Mouse (Mus musculus) heart, embryonic 15.5 days (tissue): ENCODE data around the gene Adra2b. TPM values are rescaled to one million over a fixed set of nuclear protein-coding genes. Genes with fewer than 3 reads are reported as not detected.
A peak's percentile ranks its signal among the peaks of the same experiment; 100 is the strongest.

ENCODE experiments used
- ATAC-seq: fragments of 200-750 bp; cut with Nextera tagmentation; replicated peaks from 2 replicates; pipeline ENCODE4 v1.8.0; 2017; ENCODE audit warnings: low read depth, moderate TSS enrichment; ENCODE audit not compliant: insufficient number of reproducible peaks, insufficient read depth, low FRiP score
- H3K27ac ChIP-seq: fragments of 300-500 bp; sonication (generic); 2 replicates; pipeline ENCODE4 v1.5.1; 2015; ENCODE audit warnings: mild to moderate bottlenecking, inconsistent platforms
- H3K27me3 ChIP-seq: fragments of 300-500 bp; sonication (generic); 2 replicates; pipeline ENCODE4 v1.6.1; 2015; ENCODE audit warnings: inconsistent platforms
- H3K36me3 ChIP-seq: fragments of 300-500 bp; sonication (generic); 2 replicates; pipeline ENCODE4 v1.6.1; 2015; ENCODE audit warnings: mild to moderate bottlenecking, inconsistent platforms
- H3K4me1 ChIP-seq: fragments of 300-500 bp; sonication (generic); replicated peaks from 2 replicates; pipeline ENCODE4 v1.6.1; 2015; ENCODE audit warnings: inconsistent platforms
- H3K4me2 ChIP-seq: fragments of 300-500 bp; sonication (generic); 2 replicates; pipeline ENCODE4 v1.6.1; 2015; ENCODE audit warnings: inconsistent platforms, mild to moderate bottlenecking, moderate library complexity
- H3K4me3 ChIP-seq: fragments of 300-500 bp; sonication (generic); 2 replicates; pipeline ENCODE4 v1.5.1; 2015; ENCODE audit warnings: mild to moderate bottlenecking, inconsistent platforms
- H3K9ac ChIP-seq: fragments of 300-500 bp; sonication (generic); 2 replicates; pipeline ENCODE4 v1.6.1; 2015; ENCODE audit warnings: mild to moderate bottlenecking, inconsistent platforms
- H3K9me3 ChIP-seq: fragments of 300-500 bp; sonication (generic); replicated peaks from 2 replicates; pipeline ENCODE4 v1.6.1; 2016; ENCODE audit warnings: inconsistent platforms
- WGBS: fragments of 180-500 bp; shearing (Covaris S2); methylation state at CpG from one replicate; pipeline ENCODE4 v1.1.7; 2015; ENCODE audit warnings: mixed read lengths; 5-methylcytosine and 5-hydroxymethylcytosine counted together
- polyA plus RNA-seq: library from polyadenylated mRNA; unstranded; fragments of >200 nt; fragmentation: Nextera tagmentation; extraction: Ambion mirVana; gene quantifications from 2 replicates; pipeline ENCODE4 v1.2.1, GENCODE M21; 2015

Adra2b gene
- 1.1 and 1.3 TPM in 2 replicates for polyA plus RNA-seq

DNA sequence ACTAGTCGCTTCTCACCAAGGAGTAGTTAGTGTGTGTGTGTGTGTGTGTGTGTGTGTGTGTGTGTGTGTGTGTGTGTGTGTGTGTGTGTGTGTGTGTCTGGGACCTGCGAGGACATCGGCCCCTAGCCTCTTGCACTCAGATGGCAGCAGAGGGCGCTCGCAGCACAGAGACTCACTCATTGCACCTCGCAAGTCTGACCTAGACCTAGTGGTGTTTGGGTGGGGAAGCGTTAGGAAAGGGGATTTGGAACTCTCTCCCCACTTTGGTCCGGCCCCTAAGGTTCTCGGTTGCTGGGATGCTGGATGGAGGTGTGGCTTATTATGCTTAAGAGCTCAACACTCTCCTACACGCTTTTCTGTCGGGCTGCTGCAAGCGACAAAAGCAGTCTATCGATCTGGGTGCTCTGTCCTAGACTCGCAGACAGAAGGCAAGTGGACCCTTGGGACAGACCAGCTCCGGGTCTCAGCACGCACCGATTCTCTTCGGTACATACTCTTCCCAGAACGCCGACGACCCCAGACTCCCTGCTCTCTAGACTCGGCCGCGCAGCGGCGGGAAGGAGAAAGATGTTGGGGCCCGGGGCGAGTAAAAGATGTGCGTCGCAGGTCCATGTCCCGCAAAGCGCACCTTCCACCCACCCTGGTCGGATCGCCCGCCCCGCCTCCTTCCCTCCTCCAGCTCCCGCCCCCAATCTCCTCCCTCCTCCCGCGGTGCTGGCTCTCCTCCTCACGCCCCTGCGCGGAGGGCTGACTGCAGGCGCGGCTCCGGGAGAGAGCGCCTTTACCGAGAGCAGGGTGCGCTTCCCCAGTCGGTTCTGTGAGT lies at the start of gene Adra2b:
TSS of gene Adra2b (plus strand) at position 750 of the 823 bp plus-strand sequence.
- H3K9ac ChIP-seq, result peak within 1 kb of the TSS; percentile 41
- H3K4me3 ChIP-seq, result peak within 1 kb of the TSS; percentile 49
- no peaks in the 10 kb centered on the region for H3K36me3 ChIP-seq
- H3K4me1 ChIP-seq, result peaks cover 17% of the 10 kb centered on the region
- peak; percentile 80 for ATAC-seq
- H3K4me2 ChIP-seq, result peak within 1 kb of the TSS; percentile 82
- H3K9me3 ChIP-seq, result no peaks in the 10 kb centered on the region
- peaks cover 83% of the 10 kb centered on the region for H3K27me3 ChIP-seq
- H3K27ac ChIP-seq, result no peak within 1 kb of the TSS
- under 1% methylated on average over 45 of the region's 49 CpGs for whole genome bisulfite sequencing

DNA sequence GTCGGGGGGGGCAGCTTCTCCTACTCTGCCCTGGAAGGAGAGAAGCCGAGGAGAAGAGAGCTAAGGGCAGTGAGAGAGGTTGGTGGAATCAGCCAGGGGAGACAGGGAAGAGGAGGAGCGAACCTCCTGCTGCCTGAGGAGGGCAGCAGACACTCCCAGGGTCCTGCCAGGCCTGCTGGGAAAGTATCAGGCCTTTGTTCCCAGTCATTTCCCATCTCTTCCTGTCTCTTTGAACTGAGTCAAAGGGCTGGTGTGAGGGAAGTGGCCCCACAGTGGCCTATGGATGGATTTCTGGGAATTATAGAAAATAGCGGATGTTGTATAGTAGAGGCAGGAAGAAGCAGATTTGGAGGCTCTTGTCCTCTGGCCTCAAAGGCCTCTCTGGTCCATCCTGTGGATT lies 49.1 kb upstream of the Adra2b start:
- H3K4me2 ChIP-seq, result no peak overlapping the region
- no peak overlapping the region for H3K4me3 ChIP-seq
- peaks cover 2% of the 10 kb centered on the region; the same call in 1 of the 2 replicates for H3K9me3 ChIP-seq
- 40% methylated on average over 4 of the region's 4 CpGs for WGBS
- H3K27ac ChIP-seq, result peak overlapping the region; percentile 83
- no peaks in the 10 kb centered on the region for H3K27me3 ChIP-seq
- no peaks in the 10 kb centered on the region for H3K36me3 ChIP-seq
- no peak overlapping the region for H3K9ac ChIP-seq
- peaks cover 9% of the 10 kb centered on the region; the same call in 1 of the 2 replicates for H3K4me1 ChIP-seq
- peak; percentile 50 for ATAC-seq

DNA sequence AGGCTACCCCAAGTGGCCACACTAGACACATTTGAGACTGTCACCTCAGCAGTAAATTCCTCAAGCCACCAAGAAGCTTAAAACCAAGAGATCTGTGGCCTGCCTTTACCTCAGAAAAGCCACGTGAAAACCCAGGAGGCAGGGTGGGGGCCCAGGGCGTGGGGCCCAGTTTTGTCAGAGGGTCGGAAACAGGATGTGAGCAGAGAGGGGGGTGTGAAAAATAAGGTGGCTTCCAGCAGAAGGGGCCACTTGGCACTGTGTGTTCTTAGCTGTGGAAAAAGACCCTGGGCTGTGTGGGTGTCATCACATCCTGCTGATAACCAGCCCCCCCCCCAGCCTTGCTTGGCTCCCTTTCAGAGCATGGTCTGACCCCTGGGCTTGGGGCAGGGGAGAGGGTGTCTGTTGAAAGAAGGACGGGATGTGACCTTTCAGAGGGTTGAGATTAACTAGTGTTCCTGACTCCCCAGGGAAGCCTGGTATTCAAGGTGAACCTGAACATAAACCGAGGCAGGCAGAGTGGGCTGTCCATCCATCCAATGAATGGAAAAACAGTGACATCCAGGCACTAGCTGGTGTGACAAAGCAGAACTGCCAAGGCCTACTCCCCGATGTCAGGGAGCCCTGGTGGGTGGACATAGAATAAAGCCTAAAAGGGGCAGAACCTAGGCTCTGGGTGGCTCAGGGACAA lies 48.4 kb upstream of the Adra2b start:
- Histone ChIP-seq H3K27me3 (no peaks in the 10 kb centered on the region), H3K36me3 (no peaks in the 10 kb centered on the region), H3K9me3 (peaks cover 2% of the 10 kb centered on the region; the same call in 1 of the 2 replicates), H3K9ac (no peak overlapping the region), H3K4me3 (no peak overlapping the region), H3K27ac (peak overlapping the region; percentile 83), H3K4me2 (no peak overlapping the region), H3K4me1 (peaks cover 9% of the 10 kb centered on the region; the same call in 1 of the 2 replicates)
- peak; percentile 67 for ATAC-seq
- 37% methylated on average over 6 of the region's 6 CpGs for WGBS

DNA sequence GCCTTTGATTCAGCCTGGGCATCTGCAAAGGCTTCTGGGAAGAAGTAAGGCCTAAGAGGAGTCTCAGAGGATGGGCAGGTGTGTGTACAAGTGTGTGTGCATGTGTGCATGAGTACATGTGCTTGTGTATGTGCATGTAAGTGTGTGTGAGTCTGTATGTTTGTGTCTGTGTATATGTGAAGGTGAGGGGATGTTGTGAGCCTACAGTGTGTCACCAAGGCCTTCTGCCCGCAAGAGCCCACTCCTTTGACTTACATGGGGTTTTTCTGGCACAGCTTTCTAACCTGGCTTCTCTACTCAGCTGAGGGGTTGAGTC lies 47.9 kb upstream of the Adra2b start:
- no peak for ATAC-seq
- H3K27me3 ChIP-seq, result no peaks in the 10 kb centered on the region
- H3K27ac ChIP-seq, result peak overlapping the region; percentile 83
- H3K4me3 ChIP-seq, result no peak overlapping the region
- H3K4me2 ChIP-seq, result no peak overlapping the region
- H3K4me1 ChIP-seq, result peaks cover 9% of the 10 kb centered on the region; the same call in 1 of the 2 replicates
- H3K9ac ChIP-seq, result no peak overlapping the region
- 89% methylated on average over 1 of the region's 1 CpGs for WGBS
- peaks cover 2% of the 10 kb centered on the region; the same call in 1 of the 2 replicates for H3K9me3 ChIP-seq
- H3K36me3 ChIP-seq, result no peaks in the 10 kb centered on the region

DNA sequence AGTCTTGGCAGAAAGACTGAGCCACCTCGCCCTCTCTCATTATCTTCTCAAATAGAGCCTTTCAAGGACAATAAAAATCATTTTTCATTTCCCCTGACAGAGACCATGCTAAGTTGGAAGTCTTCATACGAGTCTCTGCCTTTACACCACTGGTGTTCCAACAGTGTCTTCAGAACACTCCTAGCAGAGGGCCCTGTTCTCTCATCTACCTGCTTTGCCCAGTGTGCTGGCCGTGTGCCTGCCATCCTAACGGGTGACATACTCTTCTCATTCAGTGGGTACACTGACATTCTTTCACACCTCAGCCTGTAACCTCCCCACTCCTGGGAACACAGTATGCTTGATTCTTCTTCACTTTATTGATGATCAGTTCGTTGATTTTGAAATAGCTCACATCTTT lies 46.6 kb upstream of the Adra2b start:
- Histone ChIP-seq H3K27ac (no peak overlapping the region), H3K4me2 (no peak overlapping the region), H3K9ac (no peak overlapping the region), H3K4me1 (peaks cover 9% of the 10 kb centered on the region; the same call in 1 of the 2 replicates), H3K27me3 (no peaks in the 10 kb centered on the region), H3K4me3 (no peak overlapping the region), H3K9me3 (peaks cover 2% of the 10 kb centered on the region; the same call in 1 of the 2 replicates), H3K36me3 (no peaks in the 10 kb centered on the region)
- 73% methylated on average over 5 of the region's 5 CpGs for WGBS
- no peak for ATAC-seq

DNA sequence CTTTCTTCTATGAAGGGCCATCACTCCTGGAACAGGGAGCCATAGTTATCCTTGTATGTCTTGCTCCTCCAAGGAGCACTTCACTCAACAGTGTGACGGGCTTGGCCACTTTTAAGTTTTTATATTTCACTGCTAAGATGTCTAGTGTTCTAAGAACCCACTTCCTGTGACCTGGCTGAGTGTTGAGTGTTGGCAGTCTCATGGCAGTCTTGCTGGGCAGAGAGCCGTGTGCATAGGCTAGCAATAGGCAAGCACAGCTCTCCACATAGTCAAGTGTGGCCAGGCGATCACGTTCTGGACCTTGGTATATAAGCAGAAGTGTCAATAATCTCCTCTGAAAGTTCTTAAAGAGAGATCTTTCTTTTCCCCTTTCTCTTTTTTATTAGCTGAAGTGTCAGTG lies 44.9 kb upstream of the Adra2b start:
- peaks cover 9% of the 10 kb centered on the region; the same call in 1 of the 2 replicates for H3K4me1 ChIP-seq
- ATAC-seq, result no peak
- no peaks in the 10 kb centered on the region for H3K9me3 ChIP-seq
- H3K4me3 ChIP-seq, result no peak overlapping the region
- no peak overlapping the region for H3K9ac ChIP-seq
- no peak overlapping the region for H3K4me2 ChIP-seq
- 77% methylated on average over 4 of the region's 4 CpGs for WGBS
- no peaks in the 10 kb centered on the region for H3K36me3 ChIP-seq
- H3K27ac ChIP-seq, result no peak overlapping the region
- no peaks in the 10 kb centered on the region for H3K27me3 ChIP-seq

DNA sequence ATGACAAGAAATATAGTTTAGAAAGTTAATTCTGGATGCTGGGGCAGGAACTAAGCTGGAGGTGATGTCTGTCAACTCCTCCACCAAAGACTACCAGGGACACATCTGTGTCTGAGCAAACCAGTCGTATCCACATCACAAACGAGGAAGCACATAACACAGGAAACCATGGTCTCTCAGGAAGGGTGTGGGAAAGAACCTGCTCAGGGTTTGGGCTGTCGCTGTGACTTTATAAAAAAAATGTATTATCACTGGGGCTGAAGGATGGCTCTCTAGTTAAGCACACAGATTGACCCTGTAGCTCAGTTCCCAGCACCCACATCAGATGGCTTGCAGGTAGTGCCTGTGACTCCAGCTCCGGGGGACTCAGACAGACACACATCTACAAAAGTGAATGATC lies 43.9 kb upstream of the Adra2b start:
- Histone ChIP-seq H3K27ac (no peak overlapping the region), H3K9ac (no peak overlapping the region), H3K9me3 (no peaks in the 10 kb centered on the region), H3K4me3 (no peak overlapping the region), H3K4me2 (no peak overlapping the region), H3K27me3 (no peaks in the 10 kb centered on the region), H3K4me1 (peaks cover 7% of the 10 kb centered on the region; the same call in 1 of the 2 replicates), H3K36me3 (no peaks in the 10 kb centered on the region)
- 55% methylated on average over 4 of the region's 4 CpGs for WGBS
- ATAC-seq, result no peak

DNA sequence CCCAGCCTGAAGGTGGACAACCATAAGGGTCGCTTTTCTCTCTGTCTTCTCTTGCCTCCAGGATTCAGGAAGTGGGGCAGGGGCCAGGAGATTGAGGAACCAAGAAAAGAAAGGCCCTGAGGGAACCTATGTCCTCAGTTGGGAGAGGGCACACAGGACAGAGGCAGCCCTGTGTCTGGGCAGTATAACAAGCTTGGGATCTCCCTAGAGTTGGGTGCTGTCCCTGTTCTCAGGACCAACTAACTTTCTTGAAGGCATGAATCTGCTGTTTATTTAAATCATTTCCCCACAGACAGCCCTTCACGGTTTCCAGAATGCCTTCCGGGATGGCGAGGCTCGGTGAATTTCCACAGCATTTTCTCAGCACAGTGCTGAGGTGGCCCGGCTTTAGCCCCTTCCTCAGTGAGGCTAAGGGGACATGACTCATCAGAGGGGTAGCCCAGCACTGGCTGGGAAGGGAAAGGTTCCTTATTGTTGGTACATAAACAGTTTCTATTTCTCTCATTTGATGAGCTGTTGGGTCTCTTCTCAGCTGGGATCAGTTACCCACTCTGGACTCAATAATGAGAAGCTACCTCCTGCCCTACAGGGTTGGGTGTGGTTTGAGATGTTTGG lies 40.2 kb upstream of the Adra2b start:
- Histone ChIP-seq H3K36me3 (no peaks in the 10 kb centered on the region), H3K4me3 (no peak overlapping the region), H3K9me3 (no peaks in the 10 kb centered on the region), H3K9ac (no peak overlapping the region), H3K4me1 (no peaks in the 10 kb centered on the region), H3K4me2 (no peak overlapping the region), H3K27ac (no peak overlapping the region), H3K27me3 (no peaks in the 10 kb centered on the region)
- WGBS, result 61% methylated on average over 6 of the region's 6 CpGs
- ATAC-seq, result no peak

DNA sequence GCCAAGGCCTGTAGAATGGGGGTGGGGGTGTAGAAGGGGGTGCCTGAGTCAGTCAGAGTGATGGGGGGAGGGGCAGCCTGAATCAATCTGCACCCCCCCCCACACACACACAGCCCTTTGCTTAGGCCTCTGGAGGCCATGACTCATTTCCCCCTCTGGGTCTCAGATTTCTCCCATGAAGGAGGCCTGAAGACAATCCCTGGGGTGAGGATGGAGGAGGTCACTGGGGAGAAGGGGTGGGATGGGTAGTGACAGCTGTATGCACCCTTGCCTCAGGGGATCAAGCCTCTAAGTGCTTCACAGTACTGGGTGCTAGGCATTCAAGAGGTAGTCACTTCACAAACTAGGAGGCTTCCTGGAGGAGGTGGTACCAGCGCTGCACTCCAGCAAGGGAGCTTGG lies 39.3 kb upstream of the Adra2b start:
- Histone ChIP-seq H3K9me3 (no peaks in the 10 kb centered on the region), H3K36me3 (no peaks in the 10 kb centered on the region), H3K4me3 (no peak overlapping the region), H3K27ac (no peak overlapping the region), H3K9ac (no peak overlapping the region), H3K4me1 (0 out of 2 replicates have a peak, but pooled peaks cover 4% of the 10 kb centered on the region), H3K4me2 (no peak overlapping the region), H3K27me3 (no peaks in the 10 kb centered on the region)
- ATAC-seq, result no peak
- WGBS, result 64% methylated on average over 1 of the region's 1 CpGs

DNA sequence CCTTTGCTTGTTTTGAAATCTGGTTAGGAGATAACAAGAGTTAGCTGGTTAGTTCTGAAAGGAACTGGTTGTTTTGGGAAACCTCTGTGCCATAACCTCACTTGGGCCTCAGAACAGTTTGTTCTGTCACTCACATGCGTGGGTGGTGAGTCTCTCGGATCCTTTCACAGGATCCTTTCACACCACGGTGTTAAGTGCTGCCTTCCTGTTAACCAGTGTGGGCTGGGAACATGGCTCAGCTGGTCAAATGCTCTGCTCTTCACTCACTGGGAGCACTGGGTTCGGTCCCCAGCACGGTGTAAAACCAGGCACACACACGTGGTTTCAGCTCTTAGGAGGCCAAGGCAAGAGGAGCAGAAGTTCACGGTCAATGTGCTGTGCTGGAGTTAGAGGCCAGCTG lies 38.6 kb upstream of the Adra2b start:
- Histone ChIP-seq H3K4me1 (peaks cover 12% of the 10 kb centered on the region), H3K4me2 (no peak overlapping the region), H3K27me3 (no peaks in the 10 kb centered on the region), H3K27ac (no peak overlapping the region), H3K36me3 (no peaks in the 10 kb centered on the region), H3K4me3 (no peak overlapping the region), H3K9me3 (no peaks in the 10 kb centered on the region), H3K9ac (no peak overlapping the region)
- WGBS, result 54% methylated on average over 7 of the region's 7 CpGs
- no peak for ATAC-seq

DNA sequence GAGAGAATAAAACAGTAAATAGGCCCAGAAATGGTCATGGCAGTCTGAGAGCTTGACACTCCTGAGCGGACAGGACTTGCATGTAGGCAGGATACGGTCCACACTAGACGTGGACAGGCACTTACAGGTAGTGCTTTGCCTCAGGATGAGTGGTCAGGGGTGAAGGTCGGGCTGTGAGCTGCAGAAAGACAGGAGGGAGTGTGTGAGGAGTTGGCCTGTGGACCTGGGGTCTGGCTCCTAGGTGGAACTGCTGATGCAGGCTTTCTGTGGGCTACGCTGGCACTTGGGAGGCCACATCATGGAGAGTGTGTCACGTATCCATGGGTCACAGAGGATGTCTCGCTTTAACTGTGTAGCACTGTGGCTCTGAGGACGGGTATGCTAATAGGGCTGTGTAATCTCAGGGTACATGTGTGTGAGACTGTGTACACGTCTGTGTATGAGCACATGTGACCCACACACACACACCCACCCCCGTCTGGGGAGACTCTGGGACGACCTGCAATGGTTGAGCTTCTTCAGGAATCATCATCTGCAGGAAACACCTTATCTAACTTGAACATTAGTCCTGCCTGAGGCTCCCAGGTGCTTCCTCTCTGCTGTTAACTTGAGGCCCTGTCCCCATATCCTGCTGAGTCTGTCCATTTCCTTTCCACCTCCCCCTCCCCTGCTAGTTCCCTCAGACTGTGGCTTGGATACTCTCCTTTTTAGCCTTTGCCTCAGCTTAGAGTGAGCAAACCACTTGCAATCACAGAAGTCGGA lies 34.7 kb upstream of the Adra2b start:
- peak; percentile 67 for ATAC-seq
- Histone ChIP-seq H3K9ac (no peak overlapping the region), H3K4me1 (peaks cover 20% of the 10 kb centered on the region), H3K9me3 (no peaks in the 10 kb centered on the region), H3K4me3 (no peak overlapping the region), H3K4me2 (no peak overlapping the region), H3K27me3 (no peaks in the 10 kb centered on the region), H3K27ac (peak overlapping the region; percentile 77), H3K36me3 (no peaks in the 10 kb centered on the region)
- 68% methylated on average over 12 of the region's 12 CpGs for WGBS
